Mouse (Mus musculus): Measurements from ENCODE around the gene Adgrl2. TPM values are rescaled to one million over a fixed set of nuclear protein-coding genes. Genes with fewer than 3 reads are reported as not detected.

Gene Adgrl2
- polyA plus RNA-seq, 1 experiment from 2014 or later: 71.7 TPM

GRCm38 (mm10) chr3:148991056-148991455 is 701 bp upstream of the Adgrl2 start:
- no peak for ATAC-seq (ENCODE audit: insufficient number of reproducible peaks, insufficient read depth, low FRiP score, low read depth)
- Histone ChIP-seq H3K4me1 (ENCODE audit: control insufficient read depth, insufficient read depth, low read length) (peaks cover 7% of the 10 kb centered on the region; the same call in 1 of the 2 replicates), H3K9me3 (ENCODE audit: control insufficient read depth, low read depth, low read length) (no peaks in the 10 kb centered on the region), H3K4me2 (replicated peaks; ENCODE audit: low read depth, low read length) (peak overlapping the region; percentile 61), H3K9ac (replicated peaks; ENCODE audit: low read depth, low read length) (no peak overlapping the region), H3K4me3 (ENCODE audit: low read depth, low read length) (peak overlapping the region; percentile 93), H3K36me3 (ENCODE audit: control insufficient read depth, insufficient read depth, low read length) (no peaks in the 10 kb centered on the region), H3K27me3 (ENCODE audit: control insufficient read depth, insufficient read depth, low read length) (no peaks in the 10 kb centered on the region), H3K27ac (ENCODE audit: low read length) (peak overlapping the region; percentile 98)
- WGBS: 7% methylated on average over 8 of the region's 8 CpGs

DNA sequence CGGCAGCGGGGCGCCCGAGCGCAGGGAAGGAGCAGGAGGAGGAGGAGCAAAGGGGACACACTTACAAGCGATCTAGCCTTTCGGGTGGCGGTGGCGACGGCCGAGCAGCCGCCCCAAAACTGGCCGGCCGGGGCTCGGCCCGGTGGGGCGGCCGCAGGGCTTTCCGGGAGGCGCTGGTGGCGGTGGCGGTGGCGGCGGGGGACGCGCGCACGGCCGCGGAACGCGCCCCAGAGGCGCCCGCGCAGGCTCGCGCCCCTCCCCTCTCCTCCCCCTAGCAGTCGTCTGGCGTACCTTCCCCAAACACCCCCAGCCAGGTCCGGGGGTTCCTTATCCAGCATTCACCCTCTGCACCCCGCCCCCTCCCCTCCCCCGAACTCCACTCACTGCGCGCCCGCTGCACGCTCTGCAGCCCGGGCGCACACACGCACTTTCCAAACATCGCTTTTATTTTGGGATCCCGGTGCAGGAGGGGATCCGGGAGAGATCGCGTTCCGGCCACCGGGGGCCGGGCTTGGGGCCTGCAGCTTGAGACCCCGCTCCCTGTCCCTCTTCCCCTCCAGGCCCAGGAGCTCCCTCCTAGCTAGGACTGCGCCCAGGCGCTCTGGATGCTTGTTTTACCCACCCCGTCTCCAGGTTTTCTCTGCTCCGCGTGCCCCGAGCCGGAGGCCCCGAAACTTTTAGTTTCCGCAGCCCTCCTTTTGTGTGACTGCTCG is 381 bp downstream of the Adgrl2 start:
- H3K4me1 ChIP-seq (ENCODE audit: control insufficient read depth, insufficient read depth, low read length): peaks cover 14% of the 10 kb centered on the region
- WGBS: 0% methylated on average over 33 of the region's 68 CpGs
- H3K27me3 ChIP-seq (ENCODE audit: control insufficient read depth, insufficient read depth, low read length): no peaks in the 10 kb centered on the region
- no peaks in the 10 kb centered on the region for H3K9me3 ChIP-seq (ENCODE audit: control insufficient read depth, low read depth, low read length)
- H3K36me3 ChIP-seq (ENCODE audit: control insufficient read depth, insufficient read depth, low read length): no peaks in the 10 kb centered on the region
- ATAC-seq (ENCODE audit: insufficient number of reproducible peaks, insufficient read depth, low FRiP score, low read depth): peak; percentile 76
- H3K9ac ChIP-seq (replicated peaks; ENCODE audit: low read depth, low read length): peak overlapping the region; percentile 93
- peak overlapping the region; percentile 61 for H3K4me2 ChIP-seq (replicated peaks; ENCODE audit: low read depth, low read length)
- peak overlapping the region; percentile 93 for H3K4me3 ChIP-seq (ENCODE audit: low read depth, low read length)
- H3K27ac ChIP-seq (ENCODE audit: low read length): peak overlapping the region; percentile 98

- Histone ChIP-seq H3K4me2 (replicated peaks; ENCODE audit: low read depth, low read length) (peak overlapping the region; percentile 61), H3K4me1 (ENCODE audit: control insufficient read depth, insufficient read depth, low read length) (peaks cover 21% of the 10 kb centered on the region), H3K27me3 (ENCODE audit: control insufficient read depth, insufficient read depth, low read length) (no peaks in the 10 kb centered on the region), H3K4me3 (ENCODE audit: low read depth, low read length) (peak overlapping the region; percentile 93), H3K27ac (ENCODE audit: low read length) (peak overlapping the region; percentile 98), H3K9me3 (ENCODE audit: control insufficient read depth, low read depth, low read length) (no peaks in the 10 kb centered on the region), H3K36me3 (ENCODE audit: control insufficient read depth, insufficient read depth, low read length) (no peaks in the 10 kb centered on the region), H3K9ac (replicated peaks; ENCODE audit: low read depth, low read length) (peak overlapping the region; percentile 93)
- WGBS: under 1% methylated on average over 69 of the region's 75 CpGs
- ATAC-seq (ENCODE audit: insufficient number of reproducible peaks, insufficient read depth, low FRiP score, low read depth): peak; percentile 84
Measured at GRCm38 (mm10) chr3:148988996-148989817, 1.1 kb downstream of the Adgrl2 start.

DNA sequence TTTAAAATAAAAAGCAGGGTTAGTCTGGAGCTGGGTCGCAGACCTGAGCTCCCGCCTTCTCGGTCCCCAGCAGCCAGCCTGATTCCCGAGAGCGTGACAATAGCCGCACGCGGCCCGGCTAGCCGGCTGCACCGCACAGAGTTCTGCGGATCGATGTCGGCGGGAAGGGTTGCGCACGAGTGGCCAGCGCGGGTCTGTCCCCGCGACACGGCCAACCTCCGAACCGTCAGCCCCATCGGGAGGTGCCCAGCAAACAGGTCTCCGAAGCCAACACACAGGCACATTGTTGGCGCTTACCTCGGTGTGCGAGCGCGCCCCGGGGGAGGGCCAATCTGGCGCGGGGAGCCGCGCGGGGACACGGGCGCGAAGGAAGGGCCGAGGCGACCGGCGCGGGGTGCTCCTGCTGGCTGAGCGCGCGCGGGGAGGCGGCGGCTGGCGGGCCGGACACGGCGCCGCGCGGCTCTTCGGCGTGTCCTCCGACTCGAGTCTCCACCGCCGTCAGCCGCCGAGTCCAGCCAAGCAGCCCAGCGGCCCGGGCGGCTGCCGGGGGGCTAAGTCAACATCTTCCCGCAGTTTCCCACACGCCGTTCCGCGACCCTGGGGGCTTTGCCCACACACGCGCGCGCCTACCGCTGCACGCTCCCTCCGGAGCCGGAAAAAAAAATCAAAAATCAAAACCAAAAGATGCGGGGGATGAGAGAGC is 1.9 kb downstream of the Adgrl2 start:
- Histone ChIP-seq H3K4me1 (ENCODE audit: control insufficient read depth, insufficient read depth, low read length) (peaks cover 21% of the 10 kb centered on the region), H3K36me3 (ENCODE audit: control insufficient read depth, insufficient read depth, low read length) (no peaks in the 10 kb centered on the region), H3K4me2 (replicated peaks; ENCODE audit: low read depth, low read length) (peak overlapping the region; percentile 61), H3K27me3 (ENCODE audit: control insufficient read depth, insufficient read depth, low read length) (no peaks in the 10 kb centered on the region), H3K4me3 (ENCODE audit: low read depth, low read length) (peak overlapping the region; percentile 93), H3K27ac (ENCODE audit: low read length) (peak overlapping the region; percentile 98), H3K9me3 (ENCODE audit: control insufficient read depth, low read depth, low read length) (no peaks in the 10 kb centered on the region), H3K9ac (replicated peaks; ENCODE audit: low read depth, low read length) (peak overlapping the region; percentile 93)
- WGBS: 0% methylated on average over 82 of the region's 84 CpGs
- ATAC-seq (ENCODE audit: insufficient number of reproducible peaks, insufficient read depth, low FRiP score, low read depth): no peak

DNA sequence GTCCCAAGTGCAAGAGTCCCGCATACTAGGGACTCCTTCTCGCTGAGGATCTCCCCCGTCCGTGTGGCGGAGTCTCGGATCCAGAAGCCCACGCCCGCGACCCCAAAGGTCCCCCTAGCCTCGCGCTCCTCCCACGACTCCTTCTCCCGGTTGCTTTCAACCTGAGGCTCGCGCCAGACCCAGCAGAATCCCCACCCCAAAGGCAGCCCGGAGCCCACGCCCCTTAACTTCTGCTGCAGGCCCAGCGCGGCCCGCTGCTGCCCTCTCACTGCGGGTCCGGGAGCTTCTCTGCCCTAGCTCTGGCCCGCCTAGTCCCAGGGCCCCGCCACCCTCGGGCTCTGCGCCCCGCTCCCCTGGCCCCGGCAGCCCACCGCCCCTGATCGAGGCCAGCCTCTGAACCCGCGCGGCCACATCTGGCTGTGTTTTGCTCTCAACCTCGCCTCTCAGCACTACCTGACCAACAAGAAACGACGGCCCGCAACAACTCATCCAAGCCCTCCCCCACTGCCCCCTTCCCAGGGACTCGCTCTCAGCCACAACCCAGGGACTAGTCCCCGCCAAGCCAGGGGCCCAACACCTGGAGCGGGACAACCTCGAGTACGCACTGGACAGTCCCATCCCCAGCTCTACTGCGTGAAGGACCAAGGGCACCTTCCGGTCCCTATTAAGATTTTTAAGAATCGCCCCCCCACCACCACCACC is 2.6 kb downstream of the Adgrl2 start:
- Histone ChIP-seq H3K27ac (ENCODE audit: low read length) (peak overlapping the region; percentile 98), H3K9me3 (ENCODE audit: control insufficient read depth, low read depth, low read length) (no peaks in the 10 kb centered on the region), H3K4me3 (ENCODE audit: low read depth, low read length) (peak overlapping the region; percentile 93), H3K36me3 (ENCODE audit: control insufficient read depth, insufficient read depth, low read length) (no peaks in the 10 kb centered on the region), H3K4me2 (replicated peaks; ENCODE audit: low read depth, low read length) (peak overlapping the region; percentile 61), H3K27me3 (ENCODE audit: control insufficient read depth, insufficient read depth, low read length) (no peaks in the 10 kb centered on the region), H3K4me1 (ENCODE audit: control insufficient read depth, insufficient read depth, low read length) (peaks cover 21% of the 10 kb centered on the region), H3K9ac (replicated peaks; ENCODE audit: low read depth, low read length) (peak overlapping the region; percentile 93)
- peak; percentile 75 for ATAC-seq (ENCODE audit: insufficient number of reproducible peaks, insufficient read depth, low FRiP score, low read depth)
- WGBS: under 1% methylated on average over 45 of the region's 45 CpGs

DNA sequence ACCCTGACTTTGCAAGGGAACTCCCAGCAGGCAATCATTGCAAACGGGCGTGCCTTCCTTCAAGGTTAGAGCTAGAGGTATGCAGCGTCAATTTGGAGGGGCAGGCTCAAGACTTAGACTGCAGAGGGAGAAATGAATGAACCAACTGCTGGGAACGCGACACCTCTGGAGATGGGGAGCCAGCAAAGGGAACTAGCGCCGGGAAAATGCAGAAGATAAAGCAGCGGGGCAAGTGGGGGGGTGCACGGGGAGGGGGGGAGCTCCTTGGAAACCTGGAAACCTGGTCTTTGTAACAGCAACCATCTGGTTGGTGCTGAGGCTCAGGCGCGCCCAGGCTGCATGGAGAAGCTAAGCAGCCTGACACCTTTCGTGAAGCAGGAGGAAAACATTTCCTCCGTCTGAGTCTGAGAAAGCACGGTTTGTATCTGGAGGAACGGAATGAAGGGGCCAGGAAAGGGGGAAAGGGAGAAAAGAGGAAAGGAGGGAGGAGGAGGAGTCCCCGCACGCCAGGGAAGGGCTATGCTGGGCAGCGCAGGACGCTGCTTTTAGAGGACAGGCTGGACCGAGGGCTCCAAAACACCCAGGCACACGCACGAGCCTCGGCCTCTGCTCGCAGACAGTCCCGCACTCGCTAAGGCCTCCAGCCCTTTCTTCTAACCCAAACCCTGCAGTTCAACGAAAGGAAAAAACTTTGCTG is 3.3 kb downstream of the Adgrl2 start:
- Histone ChIP-seq H3K9ac (replicated peaks; ENCODE audit: low read depth, low read length) (peak overlapping the region; percentile 93), H3K4me3 (ENCODE audit: low read depth, low read length) (peak overlapping the region; percentile 93), H3K4me2 (replicated peaks; ENCODE audit: low read depth, low read length) (peak overlapping the region; percentile 61), H3K36me3 (ENCODE audit: control insufficient read depth, insufficient read depth, low read length) (no peaks in the 10 kb centered on the region), H3K4me1 (ENCODE audit: control insufficient read depth, insufficient read depth, low read length) (peaks cover 24% of the 10 kb centered on the region), H3K27me3 (ENCODE audit: control insufficient read depth, insufficient read depth, low read length) (no peaks in the 10 kb centered on the region), H3K27ac (ENCODE audit: low read length) (peak overlapping the region; percentile 98), H3K9me3 (ENCODE audit: control insufficient read depth, low read depth, low read length) (no peaks in the 10 kb centered on the region)
- no peak for ATAC-seq (ENCODE audit: insufficient number of reproducible peaks, insufficient read depth, low FRiP score, low read depth)
- 1% methylated on average over 27 of the region's 27 CpGs for WGBS

DNA sequence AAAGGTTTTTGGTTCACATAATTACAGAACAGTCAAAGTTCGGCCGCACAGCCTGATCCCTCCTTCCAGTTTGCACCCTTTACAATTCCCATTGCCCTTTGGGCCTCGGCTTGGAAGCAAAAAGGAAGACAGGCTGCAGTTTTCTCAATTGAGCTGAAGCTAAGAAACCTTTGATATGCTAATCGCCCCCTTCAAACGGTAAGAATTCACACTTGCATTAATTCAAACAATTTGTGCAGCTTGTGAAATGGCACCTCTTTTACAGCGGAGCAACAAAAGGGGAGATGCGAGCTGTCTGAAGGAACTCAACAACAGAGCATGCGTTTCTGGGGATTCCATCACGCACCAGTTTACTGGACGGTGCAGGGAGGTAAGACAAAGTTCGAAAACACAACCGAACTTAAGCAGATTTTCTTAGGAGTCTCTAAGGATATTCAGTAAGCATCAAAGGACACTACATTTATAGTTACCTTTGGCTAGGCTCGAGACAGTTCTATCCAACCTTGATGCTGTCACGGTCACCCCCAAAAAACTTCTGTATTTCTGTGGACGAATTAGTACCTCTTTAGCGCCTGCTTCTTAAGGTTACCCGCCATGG is 4.0 kb downstream of the Adgrl2 start:
- Histone ChIP-seq H3K4me1 (ENCODE audit: control insufficient read depth, insufficient read depth, low read length) (peaks cover 23% of the 10 kb centered on the region), H3K9me3 (ENCODE audit: control insufficient read depth, low read depth, low read length) (no peaks in the 10 kb centered on the region), H3K36me3 (ENCODE audit: control insufficient read depth, insufficient read depth, low read length) (no peaks in the 10 kb centered on the region), H3K4me2 (replicated peaks; ENCODE audit: low read depth, low read length) (peak overlapping the region; percentile 61), H3K27me3 (ENCODE audit: control insufficient read depth, insufficient read depth, low read length) (no peaks in the 10 kb centered on the region), H3K4me3 (ENCODE audit: low read depth, low read length) (peak overlapping the region; percentile 93), H3K9ac (replicated peaks; ENCODE audit: low read depth, low read length) (peak overlapping the region; percentile 93), H3K27ac (ENCODE audit: low read length) (peak overlapping the region; percentile 98; the same call in 1 of the 2 replicates)
- 6% methylated on average over 17 of the region's 17 CpGs for WGBS
- no peak for ATAC-seq (ENCODE audit: insufficient number of reproducible peaks, insufficient read depth, low FRiP score, low read depth)

Measured in stomach, embryonic 14.5 days (tissue).